Comparison of ENCODE assay signal across 1 mouse cellular context in the genomic region with DNA sequence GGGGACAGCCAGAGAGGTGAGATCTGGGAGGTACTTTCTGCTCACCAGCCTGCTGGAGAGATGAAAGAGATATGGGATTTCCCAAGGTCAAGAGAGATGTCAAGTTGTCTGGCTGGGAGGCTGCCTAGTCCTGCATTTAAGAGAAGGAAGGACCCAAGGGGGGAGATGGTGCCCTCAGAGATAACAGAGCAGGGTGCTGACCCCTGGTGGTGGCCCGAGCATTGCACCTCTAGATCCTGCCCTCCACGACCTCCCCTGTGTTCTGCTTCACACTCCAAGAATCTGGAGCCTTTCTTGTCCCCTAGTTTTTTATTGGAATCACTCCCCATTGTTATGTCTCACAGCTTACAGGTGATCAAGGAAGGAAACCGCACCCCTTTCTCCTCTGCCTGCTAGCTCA.
TF ChIP-seq lines count a peak whose summit lies in the region.

No protein-coding gene starts in this region.

TF ChIP-seq in MEL, 35 proteins besides CTCF, POLR2A, EP300 and RAD21 (continued from another document):
- TF ChIP-seq POLR2AphosphoS5 (IDR thresholded peaks at IDR 0.05; ENCODE audit: borderline replicate concordance, low read depth, low read length) (no peak), MYC (IDR thresholded peaks at IDR 0.05; ENCODE audit: low read depth, low read length) (no peak), GATA1 (IDR thresholded peaks at IDR 0.05; ENCODE audit: low read depth, low read length) (peak; percentile 66; the same call in 1 of the 2 replicates), ZNF384 (IDR thresholded peaks at IDR 0.05; ENCODE audit: low read depth, low read length) (no peak), JUND (IDR thresholded peaks at IDR 0.05; ENCODE audit: low read depth, low read length) (no peak), TBP (IDR thresholded peaks at IDR 0.05; ENCODE audit: low read depth, low read length) (no peak), SMC3 (IDR thresholded peaks at IDR 0.05; ENCODE audit: low read depth, low read length) (peak; percentile 88), CHD1 (IDR thresholded peaks at IDR 0.05; ENCODE audit: low read depth, low read length) (no peak), ZMIZ1 (IDR thresholded peaks at IDR 0.05; ENCODE audit: low read depth, low read length) (no peak), RCOR1 (IDR thresholded peaks at IDR 0.05; ENCODE audit: low read depth, low read length) (no peak), NELFE (IDR thresholded peaks at IDR 0.05; ENCODE audit: low read depth, low read length) (no peak)
